Mouse (Mus musculus): Measurements from ENCODE around the gene Saysd1. TPM values are rescaled to one million over a fixed set of nuclear protein-coding genes. Genes with fewer than 3 reads are reported as not detected.

Saysd1 gene
- total RNA-seq, 1 experiment = 7.2 TPM

DNA sequence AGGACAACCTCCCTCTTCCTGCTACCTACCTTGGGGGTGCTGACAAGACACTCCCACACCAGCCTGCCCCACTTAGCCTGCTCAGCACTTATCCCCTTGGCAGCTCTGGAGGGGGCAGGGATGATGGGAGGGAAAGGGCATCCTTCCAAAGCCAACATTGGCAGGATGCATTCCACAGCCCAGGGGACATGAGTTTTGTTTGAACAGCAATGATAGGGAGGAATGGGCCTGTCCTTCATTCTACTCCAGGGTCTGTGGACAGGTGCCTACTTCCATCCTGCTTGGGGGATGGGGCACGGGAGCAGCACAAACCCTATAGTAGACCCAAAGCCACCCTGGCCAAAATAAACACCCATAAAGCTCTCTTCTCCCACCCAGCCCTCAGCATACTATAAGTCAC, 27.1 kb upstream of the Saysd1 start:
- H3K4me3 ChIP-seq (ENCODE audit: insufficient read depth in 1 of 2, low read depth in 1 of 2, low read length in 2 of 2, poor library complexity in 1 of 2, severe bottlenecking in 1 of 2) = no peak overlapping the region
- DNase-seq (ENCODE audit: low read depth, low spot score) = no peak
- in situ Hi-C loops (cut with MboI; ENCODE audit: low sequenced_read_pairs in 2 of 2, unreplicated experiment in 2 of 2) = no loop called here
- no peaks in the 10 kb centered on the region for H3K9me3 ChIP-seq (ENCODE audit: control insufficient read depth, insufficient read depth, low read depth, low read length)
- TF ChIP-seq ZC3H11A (IDR thresholded peaks at IDR 0.05; ENCODE audit: borderline replicate concordance, low read depth, low read length) (no peak), ZNF384 (IDR thresholded peaks at IDR 0.05; ENCODE audit: low read depth, low read length) (no peak), MAFK (IDR thresholded peaks at IDR 0.05; ENCODE audit: insufficient read depth, low read depth, low read length) (no peak), HCFC1 (IDR thresholded peaks at IDR 0.05; ENCODE audit: borderline replicate concordance, insufficient read depth, low read length) (no peak)
- no peak overlapping the region for H3K9ac ChIP-seq (ENCODE audit: insufficient read depth, low read depth, low read length, poor library complexity, severe bottlenecking)
- H3K4me1 ChIP-seq (ENCODE audit: control insufficient read depth in 2 of 2, insufficient read depth in 2 of 2, low read length in 2 of 2, poor library complexity in 1 of 2) = peaks cover 5 to 35% of the 10 kb centered on the region in 2 experiments; a peak in 3 of 4 replicates
- H3K36me3 ChIP-seq (ENCODE audit: control insufficient read depth, insufficient read depth, low read length, poor library complexity, severe bottlenecking) = peaks cover 43% of the 10 kb centered on the region
- H3K27ac ChIP-seq (ENCODE audit: insufficient read depth, low read depth, low read length, poor library complexity, severe bottlenecking) = no peak overlapping the region

DNA sequence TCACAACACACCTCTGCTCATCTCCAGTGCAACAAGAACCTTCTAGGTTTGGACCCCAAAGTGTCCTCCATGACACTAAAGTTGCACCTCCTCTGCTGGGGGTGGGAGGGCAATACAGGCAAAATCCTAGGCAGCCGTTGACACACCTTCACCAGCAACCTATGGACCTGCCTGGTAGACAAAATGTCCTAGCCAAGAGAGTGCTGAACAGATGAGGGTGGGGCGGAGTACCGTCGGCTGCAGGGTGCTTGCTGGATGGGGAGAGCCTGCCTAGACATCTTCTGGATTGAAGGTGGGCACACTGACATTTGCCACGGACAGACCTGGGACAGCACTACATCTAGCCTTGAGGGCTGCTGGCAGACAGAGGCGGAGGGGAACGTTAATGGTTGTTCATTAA, 26.1 kb upstream of the Saysd1 start:
- Histone ChIP-seq H3K9me3 (ENCODE audit: control insufficient read depth, insufficient read depth, low read depth, low read length) (no peaks in the 10 kb centered on the region), H3K27ac (ENCODE audit: insufficient read depth, low read depth, low read length, poor library complexity, severe bottlenecking) (no peak overlapping the region), H3K4me3 (ENCODE audit: insufficient read depth in 1 of 2, low read depth in 1 of 2, low read length in 2 of 2, poor library complexity in 1 of 2, severe bottlenecking in 1 of 2) (no peak overlapping the region), H3K4me1 (ENCODE audit: control insufficient read depth in 2 of 2, insufficient read depth in 2 of 2, low read length in 2 of 2, poor library complexity in 1 of 2) (peaks cover 7 to 42% of the 10 kb centered on the region in 2 experiments; a peak in 3 of 4 replicates), H3K36me3 (ENCODE audit: control insufficient read depth, insufficient read depth, low read length, poor library complexity, severe bottlenecking) (peaks cover 49% of the 10 kb centered on the region), H3K9ac (ENCODE audit: insufficient read depth, low read depth, low read length, poor library complexity, severe bottlenecking) (no peak overlapping the region)
- TF ChIP-seq HCFC1 (IDR thresholded peaks at IDR 0.05; ENCODE audit: borderline replicate concordance, insufficient read depth, low read length) = no peak
- no peak for TF ChIP-seq CHD2 (IDR thresholded peaks at IDR 0.05; ENCODE audit: low read depth, low read length)
- TF ChIP-seq ZNF384 (IDR thresholded peaks at IDR 0.05; ENCODE audit: low read depth, low read length) = no peak
- TF ChIP-seq ZC3H11A (IDR thresholded peaks at IDR 0.05; ENCODE audit: borderline replicate concordance, low read depth, low read length) = no peak
- TF ChIP-seq MAFK (IDR thresholded peaks at IDR 0.05; ENCODE audit: insufficient read depth, low read depth, low read length) = no peak
- in situ Hi-C loops (cut with MboI; ENCODE audit: low sequenced_read_pairs in 2 of 2, unreplicated experiment in 2 of 2) = no loop called here
- DNase-seq (ENCODE audit: low read depth, low spot score) = no peak

DNA sequence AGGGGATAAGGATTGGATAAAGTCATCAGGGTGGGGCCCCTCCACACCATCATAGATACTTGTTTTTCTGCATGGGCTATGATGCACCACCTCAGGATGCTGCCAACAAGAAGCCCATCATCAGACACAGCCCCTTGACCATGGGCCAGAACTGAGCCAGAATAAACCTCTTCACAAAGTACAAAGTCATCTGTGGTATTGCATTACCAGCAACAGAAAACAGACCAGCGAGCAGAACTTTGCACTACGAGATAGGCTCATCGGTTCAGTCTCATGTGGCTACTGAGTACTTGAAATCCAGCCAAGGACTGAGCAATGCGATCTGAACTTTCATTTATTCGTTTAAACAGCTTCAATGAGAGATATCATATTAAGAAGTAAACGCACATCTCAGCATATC, 24.4 kb upstream of the Saysd1 start:
- DNase-seq (ENCODE audit: low read depth, low spot score) = no peak
- Histone ChIP-seq H3K4me3 (ENCODE audit: insufficient read depth in 1 of 2, low read depth in 1 of 2, low read length in 2 of 2, poor library complexity in 1 of 2, severe bottlenecking in 1 of 2) (no peak overlapping the region), H3K27ac (ENCODE audit: insufficient read depth, low read depth, low read length, poor library complexity, severe bottlenecking) (no peak overlapping the region), H3K9me3 (ENCODE audit: control insufficient read depth, insufficient read depth, low read depth, low read length) (no peaks in the 10 kb centered on the region), H3K36me3 (ENCODE audit: control insufficient read depth, insufficient read depth, low read length, poor library complexity, severe bottlenecking) (peaks cover 48% of the 10 kb centered on the region), H3K4me1 (ENCODE audit: control insufficient read depth in 2 of 2, insufficient read depth in 2 of 2, low read length in 2 of 2, poor library complexity in 1 of 2) (peaks cover 10 to 44% of the 10 kb centered on the region in 2 experiments; a peak in 3 of 4 replicates), H3K9ac (ENCODE audit: insufficient read depth, low read depth, low read length, poor library complexity, severe bottlenecking) (no peak overlapping the region)
- in situ Hi-C loops (cut with MboI; ENCODE audit: low sequenced_read_pairs in 2 of 2, unreplicated experiment in 2 of 2) = no loop called here
- TF ChIP-seq HCFC1 (IDR thresholded peaks at IDR 0.05; ENCODE audit: borderline replicate concordance, insufficient read depth, low read length) (no peak), CHD2 (IDR thresholded peaks at IDR 0.05; ENCODE audit: low read depth, low read length) (no peak), ZC3H11A (IDR thresholded peaks at IDR 0.05; ENCODE audit: borderline replicate concordance, low read depth, low read length) (no peak), MAFK (IDR thresholded peaks at IDR 0.05; ENCODE audit: insufficient read depth, low read depth, low read length) (no peak), ZNF384 (IDR thresholded peaks at IDR 0.05; ENCODE audit: low read depth, low read length) (no peak)

DNA sequence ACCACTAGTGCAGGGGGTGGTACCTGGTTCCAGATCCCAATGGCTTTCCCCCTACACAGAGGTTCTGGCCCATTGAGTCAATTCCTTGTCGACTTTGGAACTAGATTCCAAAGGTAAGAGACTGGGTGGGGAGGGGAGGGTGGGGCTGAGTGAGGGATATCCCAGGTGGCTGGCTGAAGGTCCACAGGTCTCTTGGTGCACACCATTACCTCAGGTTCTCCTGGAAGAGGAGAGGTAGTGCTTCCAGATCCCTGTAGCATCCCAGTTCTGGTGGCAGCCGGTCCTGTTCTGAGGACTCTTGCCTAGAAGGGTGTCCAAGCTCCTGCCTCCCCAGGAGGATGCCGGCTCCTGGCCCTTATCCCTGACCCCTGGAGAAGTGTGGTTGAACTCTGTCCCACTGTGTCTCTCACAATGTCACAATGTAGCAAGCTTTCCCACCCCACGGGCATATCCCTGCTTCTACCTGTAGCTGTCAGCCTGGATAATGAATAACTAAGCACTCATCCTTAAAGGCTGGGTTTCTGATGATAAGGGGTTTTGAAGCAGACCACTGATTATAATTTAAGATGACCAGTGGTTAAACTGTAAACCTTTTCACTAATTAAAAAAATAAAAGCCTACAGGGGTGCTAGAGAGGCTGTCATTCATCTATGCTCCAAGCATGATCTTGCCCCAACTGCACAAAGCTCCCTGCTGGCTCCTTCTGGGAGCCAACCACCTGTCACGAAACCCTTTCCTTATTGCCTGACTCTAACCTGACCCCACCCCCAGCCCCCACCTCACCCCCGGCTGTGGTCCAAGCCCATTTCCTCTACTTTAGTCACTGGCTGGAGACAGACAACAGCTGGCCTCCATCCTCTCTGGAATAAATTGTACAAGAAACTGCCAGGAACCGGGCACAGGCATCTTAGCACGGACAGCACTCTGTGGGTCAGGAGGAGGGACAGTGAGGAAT, 20.7 kb upstream of the Saysd1 start:
- peaks cover 14 to 47% of the 10 kb centered on the region in 2 experiments for H3K4me1 ChIP-seq (ENCODE audit: control insufficient read depth in 2 of 2, insufficient read depth in 2 of 2, low read length in 2 of 2, poor library complexity in 1 of 2)
- TF ChIP-seq ZC3H11A (IDR thresholded peaks at IDR 0.05; ENCODE audit: borderline replicate concordance, low read depth, low read length) = no peak
- TF ChIP-seq ZNF384 (IDR thresholded peaks at IDR 0.05; ENCODE audit: low read depth, low read length) = no peak
- TF ChIP-seq CHD2 (IDR thresholded peaks at IDR 0.05; ENCODE audit: low read depth, low read length) = no peak
- TF ChIP-seq HCFC1 (IDR thresholded peaks at IDR 0.05; ENCODE audit: borderline replicate concordance, insufficient read depth, low read length) = no peak
- TF ChIP-seq MAFK (IDR thresholded peaks at IDR 0.05; ENCODE audit: insufficient read depth, low read depth, low read length) = no peak
- H3K9ac ChIP-seq (ENCODE audit: insufficient read depth, low read depth, low read length, poor library complexity, severe bottlenecking) = no peak overlapping the region
- in situ Hi-C loops (cut with MboI; ENCODE audit: low sequenced_read_pairs in 2 of 2, unreplicated experiment in 2 of 2) = loop anchor here in 1 of 2 experiments (10.0 kb wide), 1 partner anchor 54 kb away; no protein-coding TSS in a partner anchor
- H3K27ac ChIP-seq (ENCODE audit: insufficient read depth, low read depth, low read length, poor library complexity, severe bottlenecking) = no peak overlapping the region
- no peaks in the 10 kb centered on the region for H3K9me3 ChIP-seq (ENCODE audit: control insufficient read depth, insufficient read depth, low read depth, low read length)
- no peak for DNase-seq (ENCODE audit: low read depth, low spot score)
- peaks cover 36% of the 10 kb centered on the region for H3K36me3 ChIP-seq (ENCODE audit: control insufficient read depth, insufficient read depth, low read length, poor library complexity, severe bottlenecking)
- H3K4me3 ChIP-seq (ENCODE audit: insufficient read depth in 1 of 2, low read depth in 1 of 2, low read length in 2 of 2, poor library complexity in 1 of 2, severe bottlenecking in 1 of 2) = no peak overlapping the region

Data from ES-E14 (cell line).